Mouse (Mus musculus) embryonic facial prominence, embryonic 14.5 days (tissue): Measurements from ENCODE around the gene Ddx43. TPM values are rescaled to one million over a fixed set of nuclear protein-coding genes. Genes with fewer than 3 reads are reported as not detected.

Experiments used
- ATAC-seq: fragments of 200-750 bp; cut with Nextera tagmentation; 2 replicates; pipeline ENCODE4 v1.8.0; 2017; ENCODE audit warnings: low read depth, moderate number of reproducible peaks, moderate TSS enrichment
- DNase-seq: peaks from one replicate; pipeline ENCODE4 v3.0.0-alpha.2; 2015; ENCODE audit warnings: low spot score
- H3K27ac ChIP-seq: fragments of 300-500 bp; sonication (generic); replicated peaks from 2 replicates; pipeline ENCODE4 v1.5.1; 2014; ENCODE audit warnings: low read depth, mild to moderate bottlenecking, low read length, moderate library complexity
- H3K27me3 ChIP-seq: fragments of 300-500 bp; sonication (generic); replicated peaks from 2 replicates; pipeline ENCODE4 v1.6.1; 2014; ENCODE audit warnings: low read length; ENCODE audit not compliant: control insufficient read depth, insufficient read depth
- H3K36me3 ChIP-seq: fragments of 300-500 bp; sonication (generic); 2 replicates; pipeline ENCODE4 v1.6.1; 2014; ENCODE audit warnings: low read length, mixed read lengths; ENCODE audit not compliant: control insufficient read depth, insufficient read depth
- H3K4me1 ChIP-seq: fragments of 300-500 bp; sonication (generic); 2 replicates; pipeline ENCODE4 v1.6.1; 2014; ENCODE audit warnings: antibody characterized with exemption, low read length; ENCODE audit not compliant: control insufficient read depth, insufficient read depth
- H3K4me2 ChIP-seq: fragments of 300-500 bp; sonication (generic); 2 replicates; pipeline ENCODE4 v1.6.1; 2014; ENCODE audit warnings: low read depth, mild to moderate bottlenecking, low read length, moderate library complexity, mixed read lengths
- H3K4me3 ChIP-seq: fragments of 300-500 bp; sonication (generic); 2 replicates; pipeline ENCODE4 v1.5.1; 2014; ENCODE audit warnings: low read depth, mild to moderate bottlenecking, low read length
- H3K9ac ChIP-seq: fragments of 300-500 bp; sonication (generic); 2 replicates; pipeline ENCODE4 v1.6.1; 2014; ENCODE audit warnings: low read depth, mild to moderate bottlenecking, low read length, moderate library complexity, mixed read lengths
- H3K9me3 ChIP-seq: fragments of 300-500 bp; sonication (generic); 2 replicates; pipeline ENCODE4 v1.6.1; 2016; ENCODE audit warnings: low read length; ENCODE audit not compliant: control insufficient read depth
- WGBS: fragments of 180-500 bp; shearing (Covaris S2); extraction: QIAGEN DNeasy Blood & Tissue Kit; methylation state at CpG from one replicate; pipeline ENCODE4 v1.1.7; 2014; 5-methylcytosine and 5-hydroxymethylcytosine counted together
- polyA plus RNA-seq: library from polyadenylated mRNA; unstranded; fragments of >200 nt; fragmentation: Nextera tagmentation; extraction: Ambion mirVana; gene quantifications from 2 replicates; pipeline ENCODE4 v1.2.1, GENCODE M21; 2014

The Ddx43 gene
- polyA plus RNA-seq, 1 experiment from 2014 or later = 0.32 TPM

GRCm38 (mm10) chr9:78378113-78378785 is 17.3 kb upstream of the Ddx43 start, which contains the start of gene Ooep:
Gene Ooep, minus strand, starts transcription at chr9:78378725.
- H3K9me3 ChIP-seq = no peaks in the 10 kb centered on the region
- H3K9ac ChIP-seq = peak within 1 kb of the TSS; percentile 41
- H3K27me3 ChIP-seq = 0 out of 2 replicates have a peak, but pooled peaks cover 4% of the 10 kb centered on the region
- H3K36me3 ChIP-seq = no peaks in the 10 kb centered on the region
- no peaks in the 10 kb centered on the region for H3K4me1 ChIP-seq
- peak; percentile 82 for DNase-seq
- ATAC-seq = peak; percentile 93
- 4% methylated on average over 19 of the region's 23 CpGs for WGBS
- H3K27ac ChIP-seq = no peak within 1 kb of the TSS
- H3K4me3 ChIP-seq = peak within 1 kb of the TSS; percentile 28
- peak within 1 kb of the TSS; percentile 56 for H3K4me2 ChIP-seq

GRCm38 (mm10) chr9:78385893-78386292 is 9.7 kb upstream of the Ddx43 start:
- 36% methylated on average over 3 of the region's 3 CpGs for WGBS
- DNase-seq (peak; percentile 27), ATAC-seq (no peak)
- Histone ChIP-seq H3K4me1 (no peaks in the 10 kb centered on the region), H3K27me3 (no peaks in the 10 kb centered on the region), H3K27ac (no peak overlapping the region), H3K4me2 (no peak overlapping the region), H3K36me3 (no peaks in the 10 kb centered on the region), H3K9ac (no peak overlapping the region), H3K4me3 (no peak overlapping the region), H3K9me3 (no peaks in the 10 kb centered on the region)

GRCm38 (mm10) chr9:78386947-78387346 is 8.6 kb upstream of the Ddx43 start:
- Histone ChIP-seq H3K9me3 (no peaks in the 10 kb centered on the region), H3K27me3 (no peaks in the 10 kb centered on the region; the same call in 1 of the 2 replicates), H3K4me2 (no peak overlapping the region), H3K36me3 (no peaks in the 10 kb centered on the region), H3K4me1 (no peaks in the 10 kb centered on the region), H3K27ac (no peak overlapping the region), H3K9ac (no peak overlapping the region), H3K4me3 (no peak overlapping the region)
- WGBS = 82% methylated on average over 7 of the region's 7 CpGs
- DNase-seq (no peak), ATAC-seq (no peak)

GRCm38 (mm10) chr9:78389981-78390380 is 5.6 kb upstream of the Ddx43 start:
- Histone ChIP-seq H3K4me2 (no peak overlapping the region), H3K27ac (no peak overlapping the region), H3K27me3 (peaks cover 28% of the 10 kb centered on the region), H3K4me1 (no peaks in the 10 kb centered on the region), H3K9ac (no peak overlapping the region), H3K4me3 (no peak overlapping the region), H3K36me3 (no peaks in the 10 kb centered on the region), H3K9me3 (no peaks in the 10 kb centered on the region)
- DNase-seq = peak; percentile 5
- no peak for ATAC-seq
- WGBS = 39% methylated on average over 5 of the region's 5 CpGs

GRCm38 (mm10) chr9:78393741-78394140 is 1.8 kb upstream of the Ddx43 start:
- peaks cover 64% of the 10 kb centered on the region for H3K27me3 ChIP-seq
- H3K27ac ChIP-seq = no peak overlapping the region
- WGBS = 82% methylated on average over 10 of the region's 10 CpGs
- H3K4me3 ChIP-seq = no peak overlapping the region
- no peaks in the 10 kb centered on the region for H3K4me1 ChIP-seq
- ATAC-seq = no peak
- no peak for DNase-seq
- H3K9me3 ChIP-seq = no peaks in the 10 kb centered on the region
- H3K36me3 ChIP-seq = no peaks in the 10 kb centered on the region
- H3K4me2 ChIP-seq = no peak overlapping the region
- H3K9ac ChIP-seq = no peak overlapping the region

- no peak overlapping the region for H3K27ac ChIP-seq
- H3K27me3 ChIP-seq = peaks cover 66% of the 10 kb centered on the region
- no peaks in the 10 kb centered on the region for H3K9me3 ChIP-seq
- H3K4me1 ChIP-seq = no peaks in the 10 kb centered on the region
- ATAC-seq = no peak
- H3K4me3 ChIP-seq = no peak overlapping the region
- WGBS = 68% methylated on average over 7 of the region's 7 CpGs
- no peaks in the 10 kb centered on the region for H3K36me3 ChIP-seq
- no peak overlapping the region for H3K4me2 ChIP-seq
- H3K9ac ChIP-seq = no peak overlapping the region
- no peak for DNase-seq
Measured at GRCm38 (mm10) chr9:78394602-78395001, 975 bp upstream of the Ddx43 start.

GRCm38 (mm10) chr9:78395244-78395629 is 340 bp upstream of the Ddx43 start:
- Histone ChIP-seq H3K4me3 (peak overlapping the region; percentile 42), H3K27ac (no peak overlapping the region), H3K4me1 (no peaks in the 10 kb centered on the region), H3K27me3 (peaks cover 66% of the 10 kb centered on the region), H3K4me2 (peak overlapping the region; percentile 54), H3K9ac (no peak overlapping the region), H3K9me3 (no peaks in the 10 kb centered on the region), H3K36me3 (no peaks in the 10 kb centered on the region)
- 35% methylated on average over 11 of the region's 11 CpGs for WGBS
- no peak for ATAC-seq
- no peak for DNase-seq

- Histone ChIP-seq H3K4me1 (no peaks in the 10 kb centered on the region), H3K27me3 (peaks cover 66% of the 10 kb centered on the region), H3K27ac (no peak overlapping the region), H3K4me2 (peak overlapping the region; percentile 54; the same call in 1 of the 2 replicates), H3K9ac (no peak overlapping the region; the same call in 1 of the 2 replicates), H3K36me3 (no peaks in the 10 kb centered on the region), H3K9me3 (no peaks in the 10 kb centered on the region), H3K4me3 (peak overlapping the region; percentile 42)
- ATAC-seq = no peak
- DNase-seq = no peak
- WGBS = 59% methylated on average over 9 of the region's 9 CpGs
Measured at GRCm38 (mm10) chr9:78396517-78396916, 940 bp downstream of the Ddx43 start.

- Histone ChIP-seq H3K9me3 (no peaks in the 10 kb centered on the region), H3K4me3 (no peak overlapping the region), H3K9ac (no peak overlapping the region), H3K4me2 (no peak overlapping the region), H3K27me3 (peaks cover 32% of the 10 kb centered on the region), H3K36me3 (no peaks in the 10 kb centered on the region), H3K4me1 (no peaks in the 10 kb centered on the region), H3K27ac (no peak overlapping the region)
- no peak for DNase-seq
- WGBS = 76% methylated on average over 5 of the region's 5 CpGs
- ATAC-seq = no peak
Measured at GRCm38 (mm10) chr9:78400570-78400969, 5.0 kb downstream of the Ddx43 start.
